Mouse (Mus musculus): ENCODE results near the gene Ldlrap1.

GRCm38 (mm10) chr4:134804765-134805164 is 36.9 kb upstream of the Ldlrap1 start:
- no peak for TF ChIP-seq POLR2A (IDR thresholded peaks at IDR 0.05; ENCODE audit: low read depth, low read length)
- TF ChIP-seq CTCF (IDR thresholded peaks at IDR 0.05; ENCODE audit: borderline replicate concordance, insufficient read depth, low read length): no peak

Measured in embryonic fibroblast, embryonic 13.5 days (primary cell).